Mouse (Mus musculus) hindbrain, embryonic 14.5 days (tissue): Measurements from ENCODE around the gene Emc10. TPM values are rescaled to one million over a fixed set of nuclear protein-coding genes. Genes with fewer than 3 reads are reported as not detected.
A peak's percentile ranks its signal among the peaks of the same experiment; 100 is the strongest.

ENCODE experiments used
- ATAC-seq: fragments of 200-750 bp; cut with Nextera tagmentation; 2 replicates; pipeline ENCODE4 v1.8.0; 2017; ENCODE audit warnings: moderate number of reproducible peaks, mild to moderate bottlenecking, moderate TSS enrichment, moderate library complexity; ENCODE audit not compliant: low FRiP score
- DNase-seq: peaks from one replicate; pipeline ENCODE4 v3.0.0-alpha.2; 2015; ENCODE audit warnings: low spot score
- H3K27ac ChIP-seq: fragments of 300-500 bp; sonication (generic); 2 replicates; pipeline ENCODE4 v1.5.1; 2014; ENCODE audit warnings: mild to moderate bottlenecking, moderate library complexity
- H3K27me3 ChIP-seq: fragments of 300-500 bp; sonication (generic); 2 replicates; pipeline ENCODE4 v1.6.1; 2014; ENCODE audit warnings: mild to moderate bottlenecking, low read length, mixed read lengths; ENCODE audit not compliant: control insufficient read depth, insufficient read depth
- H3K36me3 ChIP-seq: fragments of 300-500 bp; sonication (generic); replicated peaks from 2 replicates; pipeline ENCODE4 v1.6.1; 2014; ENCODE audit not compliant: control insufficient read depth, insufficient read depth
- H3K4me1 ChIP-seq: fragments of 300-500 bp; sonication (generic); replicated peaks from 2 replicates; pipeline ENCODE4 v1.6.1; 2014; ENCODE audit warnings: antibody characterized with exemption, low read length, mixed read lengths; ENCODE audit not compliant: control insufficient read depth, insufficient read depth
- H3K4me2 ChIP-seq: fragments of 300-500 bp; sonication (generic); replicated peaks from 2 replicates; pipeline ENCODE4 v1.6.1; 2014; ENCODE audit warnings: mild to moderate bottlenecking, moderate library complexity
- H3K4me3 ChIP-seq: fragments of 300-500 bp; sonication (generic); replicated peaks from 2 replicates; pipeline ENCODE4 v1.5.1; 2014; ENCODE audit warnings: mild to moderate bottlenecking, low read length
- H3K9ac ChIP-seq: fragments of 300-500 bp; sonication (generic); 2 replicates; pipeline ENCODE4 v1.6.1; 2014
- H3K9me3 ChIP-seq: fragments of 300-500 bp; sonication (generic); 2 replicates; pipeline ENCODE4 v1.6.1; 2016; ENCODE audit warnings: low read length; ENCODE audit not compliant: control insufficient read depth
- WGBS: fragments of 180-500 bp; shearing (Covaris S2); extraction: QIAGEN DNeasy Blood & Tissue Kit; methylation state at CpG from one replicate; pipeline ENCODE4 v1.1.7; 2014; 5-methylcytosine and 5-hydroxymethylcytosine counted together
- polyA plus RNA-seq: library from polyadenylated mRNA; unstranded; fragments of >200 nt; fragmentation: Nextera tagmentation; extraction: Ambion mirVana; gene quantifications from 2 replicates; pipeline ENCODE4 v1.2.1, GENCODE M21; 2014

Gene Emc10
- polyA plus RNA-seq, 1 experiment from 2014 or later = 167 TPM

- Histone ChIP-seq H3K36me3 (peaks cover 47% of the 10 kb centered on the region), H3K27me3 (no peaks in the 10 kb centered on the region), H3K4me1 (peaks cover 11% of the 10 kb centered on the region), H3K4me2 (no peak overlapping the region), H3K27ac (no peak overlapping the region), H3K9ac (no peak overlapping the region), H3K4me3 (no peak overlapping the region), H3K9me3 (no peaks in the 10 kb centered on the region)
- DNase-seq (no peak), ATAC-seq (no peak)
- 96% methylated on average over 5 of the region's 5 CpGs for WGBS
Measured at GRCm38 (mm10) chr7:44491391-44491790, 4.9 kb downstream of the Emc10 start.

DNA sequence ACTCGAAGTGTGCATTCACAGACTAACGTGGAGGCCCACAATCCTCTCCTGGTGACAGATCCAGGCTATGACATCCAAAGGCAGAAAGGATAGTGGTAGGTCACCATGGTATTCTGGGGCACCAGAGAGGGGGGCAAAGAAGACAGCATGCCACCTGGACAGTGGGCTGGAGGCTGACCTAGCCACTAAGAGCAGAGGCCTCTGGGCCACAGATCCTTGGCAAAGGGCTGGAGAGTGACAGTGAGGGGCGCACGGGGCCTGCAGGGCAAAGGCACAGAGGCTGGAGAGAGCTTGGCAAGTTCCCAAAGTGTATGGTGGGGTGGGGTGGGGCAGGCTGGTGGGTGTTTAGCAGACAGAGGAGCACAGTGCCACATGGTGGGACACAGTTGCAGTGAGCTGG lies 6.0 kb downstream of the Emc10 start:
- Histone ChIP-seq H3K27ac (no peak overlapping the region), H3K9me3 (no peaks in the 10 kb centered on the region), H3K9ac (no peak overlapping the region), H3K36me3 (peaks cover 47% of the 10 kb centered on the region), H3K27me3 (no peaks in the 10 kb centered on the region), H3K4me3 (no peak overlapping the region), H3K4me2 (no peak overlapping the region), H3K4me1 (peaks cover 7% of the 10 kb centered on the region)
- WGBS = 87% methylated on average over 4 of the region's 4 CpGs
- ATAC-seq = no peak
- no peak for DNase-seq

DNA sequence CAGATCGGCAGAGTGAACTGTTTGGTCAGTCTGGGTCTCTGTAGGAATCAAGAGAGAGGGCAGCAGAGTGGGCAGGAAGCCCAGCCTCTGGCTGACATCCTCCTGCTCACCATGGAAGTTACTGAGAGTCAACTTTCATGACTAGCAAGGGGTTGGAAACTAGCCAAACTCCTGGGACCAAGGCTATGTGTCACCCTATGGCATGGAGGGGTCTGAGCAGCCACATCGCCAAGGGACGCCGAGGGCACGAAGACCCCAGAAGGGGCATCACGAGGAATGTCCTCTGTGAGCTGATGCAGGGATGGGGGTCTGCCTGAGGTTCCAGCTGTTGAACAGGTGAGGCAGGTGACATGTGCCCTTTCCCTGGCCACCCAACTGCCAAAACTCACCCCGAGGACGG lies 7.8 kb downstream of the Emc10 start:
- Histone ChIP-seq H3K36me3 (peaks cover 47% of the 10 kb centered on the region), H3K4me3 (no peak overlapping the region), H3K4me2 (no peak overlapping the region), H3K27ac (no peak overlapping the region), H3K27me3 (no peaks in the 10 kb centered on the region), H3K9ac (no peak overlapping the region), H3K4me1 (no peaks in the 10 kb centered on the region), H3K9me3 (no peaks in the 10 kb centered on the region)
- ATAC-seq = no peak
- 91% methylated on average over 8 of the region's 8 CpGs for WGBS
- no peak for DNase-seq

GRCm38 (mm10) chr7:44487936-44488335 lies 8.4 kb downstream of the Emc10 start:
- Histone ChIP-seq H3K27me3 (no peaks in the 10 kb centered on the region), H3K4me1 (no peaks in the 10 kb centered on the region), H3K4me2 (no peak overlapping the region), H3K9ac (no peak overlapping the region), H3K4me3 (no peak overlapping the region), H3K27ac (no peak overlapping the region), H3K36me3 (peaks cover 44% of the 10 kb centered on the region), H3K9me3 (no peaks in the 10 kb centered on the region)
- no peak for DNase-seq
- ATAC-seq = no peak
- WGBS = 95% methylated on average over 7 of the region's 7 CpGs

- no peak for ATAC-seq
- H3K27ac ChIP-seq = peak overlapping the region; percentile 41; the same call in 1 of the 2 replicates
Measured at GRCm38 (mm10) chr7:44486927-44487575, 9.3 kb downstream of the Emc10 start.

DNA sequence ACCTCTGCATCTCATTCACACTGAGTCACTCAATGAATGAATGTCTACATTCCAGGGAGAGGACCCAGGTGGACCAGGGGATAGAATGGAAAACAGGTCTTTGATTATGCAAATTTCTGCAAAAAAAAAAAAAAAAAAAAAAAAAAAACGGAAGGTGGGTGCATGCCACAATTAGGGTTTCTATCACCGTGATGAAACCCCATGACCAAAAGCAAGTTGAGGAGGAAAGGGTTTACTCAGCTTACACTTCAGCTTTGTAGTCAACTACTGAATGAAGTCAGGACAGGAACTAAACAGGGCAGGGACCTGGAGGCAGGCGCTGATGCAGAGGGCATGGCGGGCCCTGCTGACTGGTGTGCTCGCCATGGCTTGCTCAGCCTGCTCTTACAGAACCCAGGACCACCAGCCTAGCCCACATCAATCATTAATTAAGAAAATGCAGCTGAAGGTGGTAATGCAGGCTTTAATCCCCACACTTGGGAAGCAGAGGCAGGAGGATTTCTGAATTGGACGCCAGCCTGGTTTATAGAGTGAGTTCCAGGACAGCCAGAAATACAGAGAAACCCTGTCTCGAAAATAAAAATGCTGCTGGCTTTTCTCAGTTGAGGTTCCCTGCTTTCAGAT lies 10.6 kb downstream of the Emc10 start:
- H3K4me2 ChIP-seq = no peak overlapping the region
- H3K27me3 ChIP-seq = 0 out of 2 replicates have a peak, but pooled peaks cover 1% of the 10 kb centered on the region
- H3K9ac ChIP-seq = no peak overlapping the region
- H3K4me3 ChIP-seq = no peak overlapping the region
- peaks cover 21% of the 10 kb centered on the region for H3K36me3 ChIP-seq
- H3K4me1 ChIP-seq = no peaks in the 10 kb centered on the region
- ATAC-seq = no peak
- no peaks in the 10 kb centered on the region for H3K9me3 ChIP-seq
- H3K27ac ChIP-seq = no peak overlapping the region
- DNase-seq = no peak
- 76% methylated on average over 7 of the region's 7 CpGs for WGBS

More at GRCm38 (mm10) chr7:44486927-44487575, 9.3 kb downstream of the Emc10 start:
- no peaks in the 10 kb centered on the region for H3K27me3 ChIP-seq
- H3K4me3 ChIP-seq = no peak overlapping the region
- no peaks in the 10 kb centered on the region for H3K4me1 ChIP-seq
- H3K9me3 ChIP-seq = no peaks in the 10 kb centered on the region
- no peak overlapping the region for H3K4me2 ChIP-seq
- H3K9ac ChIP-seq = peak overlapping the region; percentile 26; the same call in 1 of the 2 replicates
- 59% methylated on average over 13 of the region's 13 CpGs for WGBS
- H3K36me3 ChIP-seq = peaks cover 35% of the 10 kb centered on the region
- DNase-seq = no peak

- Histone ChIP-seq H3K9ac (no peak overlapping the region), H3K27me3 (peaks cover 6% of the 10 kb centered on the region; the same call in 1 of the 2 replicates), H3K4me3 (no peak overlapping the region), H3K27ac (no peak overlapping the region), H3K4me2 (no peak overlapping the region), H3K9me3 (no peaks in the 10 kb centered on the region), H3K36me3 (peaks cover 15% of the 10 kb centered on the region), H3K4me1 (no peaks in the 10 kb centered on the region)
- DNase-seq (peak; percentile 96), ATAC-seq (peak; percentile 77)
- 40% methylated on average over 5 of the region's 5 CpGs for WGBS
Measured at GRCm38 (mm10) chr7:44484841-44485571, 11.3 kb downstream of the Emc10 start.

DNA sequence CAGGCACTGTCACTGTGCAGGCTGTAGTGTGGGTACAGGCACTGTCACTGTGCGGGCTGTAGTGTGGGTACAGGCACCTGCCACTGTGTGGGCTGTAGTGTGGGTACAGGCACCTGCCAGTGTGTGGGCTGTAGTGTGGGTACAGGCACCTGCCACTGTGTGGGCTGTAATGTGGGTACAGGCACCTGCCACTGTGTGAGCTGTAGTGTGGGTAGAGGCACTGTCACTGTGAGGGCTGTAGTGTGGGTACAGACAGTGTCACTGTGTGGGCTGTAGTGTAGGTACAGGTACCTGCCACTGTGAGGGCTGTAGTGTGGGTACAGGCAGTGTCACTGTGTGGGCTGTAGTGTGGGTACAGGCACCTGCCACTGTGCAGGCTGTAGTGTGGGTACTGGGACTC lies 12.2 kb downstream of the Emc10 start:
- Histone ChIP-seq H3K4me1 (no peaks in the 10 kb centered on the region), H3K27ac (no peak overlapping the region), H3K9ac (no peak overlapping the region), H3K9me3 (no peaks in the 10 kb centered on the region), H3K36me3 (peaks cover 9% of the 10 kb centered on the region), H3K27me3 (peaks cover 11% of the 10 kb centered on the region; the same call in 1 of the 2 replicates), H3K4me2 (no peak overlapping the region), H3K4me3 (no peak overlapping the region)
- 93% methylated on average over 1 of the region's 1 CpGs for WGBS
- ATAC-seq = no peak
- no peak for DNase-seq

DNA sequence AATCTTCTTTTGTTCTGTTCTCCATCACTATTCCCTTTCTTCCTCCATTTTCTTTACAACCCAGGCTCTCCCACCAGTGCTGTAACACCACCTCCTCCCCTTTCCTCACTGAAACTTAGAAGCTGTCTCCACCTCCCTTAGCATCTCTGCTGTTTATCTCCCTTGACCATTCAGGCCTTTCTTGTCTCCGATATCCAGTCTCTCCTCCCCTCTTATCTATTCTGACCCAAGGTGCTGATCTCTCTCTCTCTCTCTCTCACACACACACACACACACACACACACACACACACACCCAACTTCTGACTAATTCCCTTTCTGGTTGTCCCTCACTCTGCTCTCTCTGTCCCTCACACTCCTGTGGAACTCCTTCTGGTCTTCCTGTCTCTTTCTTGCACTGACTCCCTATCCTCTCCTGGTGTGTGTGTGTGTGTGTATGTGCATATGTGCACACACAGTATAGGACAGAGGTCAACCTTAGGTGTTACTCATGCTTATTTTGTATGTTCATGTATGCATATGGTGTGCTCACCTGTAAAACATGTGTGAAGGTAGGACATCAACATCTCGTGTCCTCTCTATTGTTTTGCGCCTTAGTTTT lies 13.4 kb downstream of the Emc10 start:
- peaks cover 21% of the 10 kb centered on the region; the same call in 1 of the 2 replicates for H3K27me3 ChIP-seq
- H3K9ac ChIP-seq = no peak overlapping the region
- no peak overlapping the region for H3K4me3 ChIP-seq
- DNase-seq = no peak
- no peak overlapping the region for H3K27ac ChIP-seq
- ATAC-seq = no peak
- H3K9me3 ChIP-seq = no peaks in the 10 kb centered on the region
- WGBS = 84% methylated on average over 3 of the region's 3 CpGs
- no peaks in the 10 kb centered on the region for H3K36me3 ChIP-seq
- H3K4me2 ChIP-seq = no peak overlapping the region
- no peaks in the 10 kb centered on the region for H3K4me1 ChIP-seq
